Mouse (Mus musculus) lung, adult 2 months (tissue): ENCODE data around the gene Zfhx3. TPM values are rescaled to one million over a fixed set of nuclear protein-coding genes. Genes with fewer than 3 reads are reported as not detected.

ENCODE experiments used
- DNase-seq: peaks from one replicate; pipeline ENCODE4 v3.0.0; 2022
- H3K4me1 ChIP-seq: fragments of 200-500 bp; 2 replicates; pipeline ENCODE4 v1.6.1; 2011; ENCODE audit warnings: low read length; ENCODE audit not compliant: control insufficient read depth, insufficient read depth
- H3K4me3 ChIP-seq: fragments of 200-500 bp; replicated peaks from 2 replicates; pipeline ENCODE3; 2011; ENCODE audit warnings: low read depth, mild to moderate bottlenecking, control low read depth, low read length; ENCODE audit errors: extremely low read depth
- CTCF ChIP-seq: fragments of 200-500 bp; IDR thresholded peaks from 2 replicates; pipeline ENCODE4 v1.5.1; 2011; ENCODE audit warnings: mild to moderate bottlenecking, low read length, control low read depth; ENCODE audit not compliant: insufficient read depth
- POLR2A ChIP-seq: fragments of 200-500 bp; IDR thresholded peaks from 2 replicates; pipeline ENCODE4 v1.6.1; 2011; ENCODE audit warnings: low read depth, mild to moderate bottlenecking, control low read depth, low read length, borderline replicate concordance; ENCODE audit errors: extremely low read depth
- WGBS: fragments of 180-500 bp; shearing (Covaris S2); methylation state at CpG from one replicate; pipeline ENCODE4 v1.1.7; 2018; 5-methylcytosine and 5-hydroxymethylcytosine counted together
- polyA plus RNA-seq: library from polyadenylated mRNA; depleted of rRNA; stranded (reverse); fragments of >200 nt; gene quantifications from 2 replicates; pipeline ENCODE4 v1.2.3, GENCODE M21; 2012

The Zfhx3 gene
- polyA plus RNA-seq, 1 experiment, result 8.0 TPM

GRCm38 (mm10) chr8:108963181-108963580 lies 1020.7 kb downstream of the Zfhx3 start:
- TF ChIP-seq POLR2A, result no peak
- no peak for TF ChIP-seq CTCF
- H3K4me1 ChIP-seq, result no peaks in the 10 kb centered on the region
- 79% methylated on average over 2 of the region's 2 CpGs for WGBS
- H3K4me3 ChIP-seq, result no peak overlapping the region
- DNase-seq, result no peak

- TF ChIP-seq CTCF (no peak), POLR2A (no peak)
- WGBS, result 81% methylated on average over 12 of the region's 12 CpGs
- Histone ChIP-seq H3K4me3 (no peak overlapping the region), H3K4me1 (no peaks in the 10 kb centered on the region)
- DNase-seq, result no peak
These were observed 1023.6 kb downstream of the Zfhx3 start for GRCm38 (mm10) chr8:108966041-108966440.

- WGBS, result 88% methylated on average over 9 of the region's 9 CpGs
- Histone ChIP-seq H3K4me1 (no peaks in the 10 kb centered on the region), H3K4me3 (no peak overlapping the region)
- DNase-seq, result no peak
- no peak for TF ChIP-seq CTCF
- no peak for TF ChIP-seq POLR2A
These were observed 1031.3 kb downstream of the Zfhx3 start for GRCm38 (mm10) chr8:108973639-108974325.

- TF ChIP-seq POLR2A (no peak), CTCF (no peak)
- DNase-seq, result no peak
- no peaks in the 10 kb centered on the region for H3K4me1 ChIP-seq
- no peak overlapping the region for H3K4me3 ChIP-seq
- 52% methylated on average over 11 of the region's 11 CpGs for WGBS
These were observed 1035.4 kb downstream of the Zfhx3 start for GRCm38 (mm10) chr8:108977693-108978361.

GRCm38 (mm10) chr8:108978362-108978750 lies 1035.9 kb downstream of the Zfhx3 start:
- TF ChIP-seq CTCF (no peak), POLR2A (no peak)
- H3K4me3 ChIP-seq, result no peak overlapping the region
- no peak for DNase-seq
- no peaks in the 10 kb centered on the region for H3K4me1 ChIP-seq
- 87% methylated on average over 7 of the region's 7 CpGs for whole genome bisulfite sequencing

- Histone ChIP-seq H3K4me3 (no peak overlapping the region), H3K4me1 (no peaks in the 10 kb centered on the region)
- no peak for DNase-seq
- no peak for TF ChIP-seq CTCF
- no peak for TF ChIP-seq POLR2A
- 65% methylated on average over 2 of the region's 2 CpGs for WGBS
These were observed 1042.5 kb downstream of the Zfhx3 start for GRCm38 (mm10) chr8:108984904-108985303.

GRCm38 (mm10) chr8:108989841-108990240 lies 1047.4 kb downstream of the Zfhx3 start:
- DNase-seq, result no peak
- 76% methylated on average over 5 of the region's 5 CpGs for WGBS
- no peak for TF ChIP-seq CTCF
- no peak for TF ChIP-seq POLR2A
- Histone ChIP-seq H3K4me3 (no peak overlapping the region), H3K4me1 (no peaks in the 10 kb centered on the region)

GRCm38 (mm10) chr8:108990537-108990936 lies 1048.1 kb downstream of the Zfhx3 start:
- no peak for TF ChIP-seq POLR2A
- Histone ChIP-seq H3K4me1 (no peaks in the 10 kb centered on the region), H3K4me3 (no peak overlapping the region)
- no peak for DNase-seq
- WGBS, result 62% methylated on average over 6 of the region's 6 CpGs

GRCm38 (mm10) chr8:108991395-108991794 lies 1049.0 kb downstream of the Zfhx3 start:
- TF ChIP-seq POLR2A, result no peak
- 87% methylated on average over 5 of the region's 5 CpGs for WGBS

GRCm38 (mm10) chr8:108993718-108994117 lies 1051.3 kb downstream of the Zfhx3 start:
- WGBS, result 24% methylated on average over 2 of the region's 2 CpGs
- DNase-seq, result no peak
- no peak for TF ChIP-seq POLR2A
- no peak for TF ChIP-seq CTCF
- Histone ChIP-seq H3K4me1 (no peaks in the 10 kb centered on the region), H3K4me3 (no peak overlapping the region)

More at GRCm38 (mm10) chr8:108991395-108991794, 1049.0 kb downstream of the Zfhx3 start:
- H3K4me3 ChIP-seq, result no peak overlapping the region
- no peak for DNase-seq
- no peaks in the 10 kb centered on the region for H3K4me1 ChIP-seq
